Mouse (Mus musculus): ENCODE measurements around the gene Elf5. TPM values are rescaled to one million over a fixed set of nuclear protein-coding genes. Genes with fewer than 3 reads are reported as not detected.

Gene Elf5
- total RNA-seq (2021) = not detected

DNA sequence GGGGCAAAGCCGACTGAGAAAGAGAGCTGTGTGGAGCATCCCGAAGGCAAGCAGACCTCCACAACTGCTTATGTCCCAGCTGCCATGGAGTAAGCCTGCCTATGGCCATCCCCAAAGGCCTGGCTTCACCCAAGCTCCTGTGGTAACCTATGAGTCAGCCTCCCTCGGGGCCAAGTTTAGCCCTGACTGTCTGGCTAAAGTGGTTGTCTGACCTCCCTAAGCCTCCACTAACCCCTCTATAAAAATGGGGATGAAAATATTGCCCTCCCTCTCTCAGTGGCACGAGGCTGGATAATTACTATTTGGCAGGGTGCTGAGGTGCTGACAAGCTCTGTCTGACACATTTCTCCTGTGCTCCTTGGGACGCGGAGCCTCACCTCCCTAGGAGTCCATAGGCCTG lies at the start of gene Elf5:
Gene Elf5, plus strand, starts transcription at position 341 of the 400 bp plus-strand sequence.
- no peak for DNase-seq

DNA sequence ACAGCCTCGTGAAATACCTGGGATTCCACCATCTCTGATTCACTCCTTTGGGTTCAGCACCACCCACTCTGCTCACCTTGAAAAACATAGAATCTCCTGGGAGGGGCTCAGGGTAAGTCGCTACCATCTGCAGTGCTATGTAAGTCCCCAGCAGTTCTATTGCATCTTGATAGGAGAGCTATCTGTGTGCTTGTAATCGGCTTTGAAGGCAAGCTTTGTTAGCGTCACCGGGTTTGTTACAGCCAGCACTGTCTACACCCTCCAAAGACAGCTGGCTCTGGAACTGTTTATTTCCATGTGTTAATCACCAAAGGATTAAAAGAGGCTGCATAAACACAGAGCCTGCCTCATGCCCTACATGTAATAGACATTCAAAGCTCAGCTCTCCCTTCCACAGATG lies 38.9 kb upstream of the Elf5 start:
- no peak for DNase-seq

DNA sequence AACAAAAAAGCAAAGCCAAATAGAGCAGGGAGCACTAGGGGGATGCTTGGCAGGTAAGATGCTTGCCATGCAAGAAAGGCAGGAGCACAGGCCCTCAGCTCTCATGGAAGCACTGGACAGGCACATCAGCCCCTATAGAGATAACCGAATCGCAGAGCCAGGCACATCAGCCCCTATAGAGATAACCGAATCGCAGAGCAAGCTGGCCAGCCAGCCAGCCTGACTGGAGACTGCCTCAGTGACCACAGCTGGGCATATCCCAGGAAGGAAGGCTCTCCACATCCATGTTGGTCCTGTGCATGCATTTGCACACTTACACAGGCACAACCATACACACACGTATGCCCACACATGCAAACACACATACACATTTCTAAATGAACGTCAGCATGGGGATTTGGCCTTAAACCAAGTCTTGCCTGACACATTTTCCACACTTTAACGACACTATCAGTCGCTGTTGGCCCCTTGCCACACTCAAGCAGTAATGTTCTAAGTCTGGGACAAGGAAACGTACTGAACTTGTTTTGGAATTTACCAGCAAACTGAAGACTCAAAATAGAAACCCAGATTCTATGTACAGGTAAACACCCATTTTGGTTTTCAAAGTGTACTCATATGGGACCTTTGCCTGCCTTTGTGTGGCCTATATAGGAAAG lies 31.9 kb upstream of the Elf5 start:
- peak; percentile 78 for DNase-seq

DNA sequence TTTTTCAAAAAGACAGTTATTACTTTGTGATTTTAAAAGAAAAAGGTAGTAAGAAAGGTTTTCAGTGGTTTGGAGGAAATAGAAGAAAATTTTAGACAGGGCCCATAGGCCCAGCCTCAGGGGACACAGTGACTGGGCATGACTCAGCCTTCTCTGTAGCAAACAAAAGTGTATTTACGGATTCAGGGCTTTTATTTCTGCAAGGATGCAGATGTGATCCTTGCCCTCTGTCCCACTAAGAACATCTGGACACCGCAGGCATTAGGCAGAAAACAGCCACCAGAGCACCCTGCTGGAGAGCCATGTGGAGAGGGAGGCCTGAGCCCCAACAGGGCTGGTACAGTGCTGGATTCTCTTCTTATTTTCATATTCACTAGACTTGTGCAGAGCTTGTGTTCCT lies 29.3 kb upstream of the Elf5 start:
- no peak for DNase-seq

DNA sequence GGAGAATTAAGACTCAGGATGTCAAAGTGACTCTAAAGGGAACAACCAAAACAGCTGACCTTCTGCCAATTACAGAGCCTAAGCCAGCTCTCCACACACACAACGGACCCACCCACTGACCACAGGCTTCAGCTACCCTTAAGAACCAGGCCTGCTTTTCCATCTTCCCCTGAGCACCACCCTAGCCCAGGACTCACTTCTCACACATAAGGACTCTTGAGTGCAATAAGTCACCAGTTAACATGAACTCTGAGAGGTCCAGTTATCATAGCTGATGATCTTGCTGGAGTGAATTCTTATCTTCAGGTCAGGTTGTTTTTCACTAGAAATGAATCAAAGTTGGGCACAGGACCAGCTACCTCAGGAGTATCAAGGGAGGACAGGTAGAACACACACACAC lies 23.6 kb upstream of the Elf5 start:
- DNase-seq = no peak

DNA sequence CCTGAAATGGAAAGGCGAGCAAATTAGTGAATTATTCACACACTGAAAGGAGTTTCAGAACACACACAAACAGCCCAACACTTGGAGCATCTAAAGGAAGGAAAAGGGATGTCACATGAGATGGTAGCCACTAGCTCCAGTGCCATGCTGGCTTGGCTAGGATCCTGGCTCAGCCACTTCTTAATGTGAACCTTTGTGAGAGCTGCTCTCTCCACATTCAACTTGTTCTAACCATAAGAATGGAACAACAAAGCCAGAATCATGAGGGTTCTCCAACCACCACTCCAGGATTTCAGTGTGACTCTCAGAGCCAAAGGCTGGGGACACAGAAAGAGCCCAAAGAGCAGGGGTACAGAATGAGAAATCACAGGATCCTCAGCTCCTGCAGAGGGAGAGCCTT lies 23.2 kb upstream of the Elf5 start:
- no peak for DNase-seq

DNA sequence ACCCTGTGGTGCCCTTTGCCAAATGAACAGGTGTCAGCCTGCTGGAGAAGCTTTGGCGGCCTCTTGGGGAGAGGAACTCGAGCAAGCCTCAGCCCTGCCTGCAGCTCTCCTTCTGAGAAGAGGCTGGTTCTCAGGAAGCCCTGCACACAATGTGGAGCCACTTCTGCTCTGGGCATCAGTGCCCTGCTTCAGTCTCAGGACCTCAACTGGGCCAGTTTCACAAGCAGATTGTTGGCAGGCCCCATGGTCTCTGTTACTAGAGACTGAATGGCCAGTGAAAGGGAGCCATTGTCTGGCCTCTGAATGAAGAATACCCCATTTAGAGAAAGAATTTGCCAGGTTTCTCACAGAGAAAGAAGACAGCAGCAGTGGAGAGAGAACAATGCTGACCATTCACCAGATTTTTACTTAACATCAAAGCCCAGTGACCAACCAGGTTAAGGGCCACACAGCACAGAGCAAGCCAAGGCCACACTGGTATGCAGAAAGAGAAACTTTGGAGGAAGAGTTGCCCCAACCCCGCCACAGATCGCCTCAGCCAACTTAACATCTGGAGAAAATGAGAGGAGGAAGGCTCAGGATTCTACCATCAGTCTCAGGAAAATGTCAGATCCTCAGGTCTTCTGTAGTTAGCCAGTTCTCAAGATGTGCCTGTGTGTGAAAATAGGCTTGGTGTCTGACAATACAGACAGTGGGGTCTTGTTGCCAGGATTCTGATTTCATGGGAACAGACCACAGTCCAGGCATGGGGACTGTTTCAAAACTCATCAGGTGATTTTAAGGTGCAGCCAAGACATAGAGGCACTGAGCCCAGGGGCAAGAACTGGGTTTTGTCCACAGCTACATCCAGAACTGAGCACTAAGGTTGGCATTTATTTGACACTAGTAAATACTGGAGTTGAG lies 21.2 kb upstream of the Elf5 start:
- no peak for DNase-seq

DNA sequence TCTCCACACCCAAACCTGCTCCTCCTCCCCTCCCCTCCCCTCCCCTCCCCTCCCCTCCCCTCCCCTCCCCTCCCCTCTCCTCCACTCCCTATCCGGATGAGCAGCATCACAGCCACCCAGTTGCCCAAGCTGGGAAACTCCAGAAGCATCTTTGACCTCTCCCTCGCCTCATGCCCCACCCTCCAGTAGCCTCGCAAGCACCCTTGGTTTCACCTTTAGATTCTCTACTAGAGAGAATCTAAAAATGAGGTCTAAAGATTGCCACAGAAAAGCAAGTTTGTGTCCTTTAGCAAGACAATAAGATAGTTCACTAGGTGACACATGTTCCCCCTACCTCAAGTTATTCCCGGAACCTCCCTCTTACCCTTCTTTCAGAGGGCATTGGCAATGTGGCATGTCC lies 19.9 kb upstream of the Elf5 start:
- no peak for DNase-seq

DNA sequence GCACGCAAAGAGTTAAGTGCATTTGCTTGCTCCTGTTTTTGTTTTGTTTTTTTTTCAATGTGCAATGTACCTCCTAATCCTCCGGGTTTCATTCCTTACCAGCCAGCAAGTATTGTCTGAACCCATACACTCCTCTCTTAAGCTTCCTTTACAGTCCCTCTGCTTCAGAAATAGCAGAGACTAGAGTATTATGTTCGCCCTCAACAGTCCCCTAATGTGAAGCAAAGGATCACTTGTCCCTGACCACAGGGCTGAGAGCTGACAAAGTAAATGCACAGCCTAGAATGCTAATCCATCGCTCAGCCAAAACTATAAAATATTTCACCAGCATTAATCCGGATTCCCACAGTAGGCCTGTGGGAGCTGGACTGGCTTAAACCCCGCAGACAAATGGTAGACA lies 13.4 kb upstream of the Elf5 start:
- no peak for DNase-seq

DNA sequence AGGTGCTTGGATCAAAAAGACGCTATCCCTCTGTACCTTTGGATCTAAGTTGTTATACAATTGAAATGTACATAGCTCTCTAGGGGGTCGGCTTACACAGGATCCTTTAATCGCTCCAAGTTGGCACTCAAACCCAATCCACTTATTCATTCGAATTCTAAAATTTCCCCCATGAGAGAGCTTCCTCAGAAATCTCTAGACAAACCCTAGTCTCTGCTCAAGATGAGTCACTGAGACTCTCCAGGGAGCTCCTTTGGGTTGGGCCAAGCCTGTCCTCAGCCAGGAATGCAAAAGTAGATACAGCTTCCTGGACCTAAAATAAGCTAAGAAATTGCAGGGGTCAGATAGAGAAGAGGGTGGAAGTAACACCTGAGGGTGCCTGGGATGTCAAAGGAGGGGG lies 10.8 kb upstream of the Elf5 start:
- no peak for DNase-seq

DNA sequence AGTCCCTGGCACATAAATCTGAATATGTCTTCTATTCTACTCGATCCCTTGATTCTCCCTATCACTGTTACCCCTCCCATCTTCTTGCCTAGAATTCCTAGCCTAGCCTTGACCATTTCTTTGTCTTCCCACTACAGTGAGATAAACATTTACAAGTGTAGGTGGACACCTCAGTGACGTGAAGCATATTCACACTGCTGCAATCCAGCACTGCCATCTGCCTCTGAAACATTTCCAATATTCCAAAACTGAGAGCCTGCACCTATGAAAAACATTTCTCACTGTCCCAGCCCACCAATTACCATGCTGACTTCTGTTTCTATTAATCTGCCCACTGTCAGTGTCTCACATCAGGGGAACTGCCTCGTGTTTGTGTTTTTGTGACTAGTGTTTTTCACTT lies 5.2 kb upstream of the Elf5 start:
- DNase-seq = no peak

DNA sequence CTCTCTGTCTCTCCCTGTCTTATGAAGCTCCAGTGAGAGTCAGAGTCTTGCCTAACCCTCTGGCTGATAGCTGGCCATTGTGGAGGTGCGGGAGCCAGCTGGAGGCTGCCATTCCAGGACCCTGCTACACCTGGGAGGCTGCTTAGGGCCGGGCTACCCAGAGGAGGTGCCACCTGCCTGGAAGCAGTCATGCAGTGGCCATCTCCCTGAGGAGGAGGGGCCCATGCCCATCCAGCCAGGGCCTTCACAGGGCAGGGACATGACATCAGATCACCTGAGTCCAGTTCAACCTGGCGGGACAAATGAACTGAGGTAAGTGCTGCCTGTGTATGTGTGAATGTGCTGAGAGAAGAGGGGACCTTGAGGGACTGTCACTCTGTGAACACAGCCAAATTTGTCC lies 328 bp downstream of the Elf5 start:
- no peak for DNase-seq

DNA sequence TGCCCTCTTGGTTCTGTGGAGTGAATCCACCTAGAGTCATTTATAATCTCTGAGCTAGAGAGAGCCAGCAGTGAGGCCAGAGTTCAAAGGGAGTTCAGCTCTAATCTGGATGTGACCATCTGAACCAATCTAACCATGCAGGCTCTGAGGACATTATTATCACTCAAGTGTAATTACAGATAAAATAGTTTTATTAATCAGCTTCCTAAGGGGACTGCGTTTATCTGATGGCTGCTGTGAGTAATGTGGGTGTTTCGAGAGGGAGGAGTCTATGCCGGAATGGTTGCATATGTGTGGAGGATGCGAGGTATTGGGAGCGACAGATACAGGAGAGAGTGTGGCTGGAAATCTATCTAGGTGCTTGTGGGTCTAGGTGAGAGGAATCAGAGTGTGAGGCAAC lies 1.9 kb downstream of the Elf5 start:
- no peak for DNase-seq

DNA sequence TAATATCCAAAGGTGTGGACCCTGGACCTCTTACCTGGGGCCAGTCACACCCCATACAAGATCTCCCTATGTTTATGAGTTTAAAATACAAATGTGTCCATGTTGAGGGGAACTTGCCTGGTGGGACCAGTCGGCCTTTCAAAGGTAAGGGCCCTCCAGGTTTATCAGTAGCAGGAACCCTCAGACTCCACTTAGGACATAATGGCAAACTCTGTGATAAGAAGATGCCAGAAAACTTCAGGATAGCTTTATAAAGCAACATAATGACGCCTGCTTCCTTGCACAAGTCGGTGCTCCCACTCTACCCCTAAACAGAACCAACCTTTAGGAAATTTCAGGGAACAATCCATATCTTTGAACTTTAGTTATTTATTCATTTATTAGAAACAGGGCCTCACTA lies 4.3 kb downstream of the Elf5 start:
- DNase-seq = no peak

DNA sequence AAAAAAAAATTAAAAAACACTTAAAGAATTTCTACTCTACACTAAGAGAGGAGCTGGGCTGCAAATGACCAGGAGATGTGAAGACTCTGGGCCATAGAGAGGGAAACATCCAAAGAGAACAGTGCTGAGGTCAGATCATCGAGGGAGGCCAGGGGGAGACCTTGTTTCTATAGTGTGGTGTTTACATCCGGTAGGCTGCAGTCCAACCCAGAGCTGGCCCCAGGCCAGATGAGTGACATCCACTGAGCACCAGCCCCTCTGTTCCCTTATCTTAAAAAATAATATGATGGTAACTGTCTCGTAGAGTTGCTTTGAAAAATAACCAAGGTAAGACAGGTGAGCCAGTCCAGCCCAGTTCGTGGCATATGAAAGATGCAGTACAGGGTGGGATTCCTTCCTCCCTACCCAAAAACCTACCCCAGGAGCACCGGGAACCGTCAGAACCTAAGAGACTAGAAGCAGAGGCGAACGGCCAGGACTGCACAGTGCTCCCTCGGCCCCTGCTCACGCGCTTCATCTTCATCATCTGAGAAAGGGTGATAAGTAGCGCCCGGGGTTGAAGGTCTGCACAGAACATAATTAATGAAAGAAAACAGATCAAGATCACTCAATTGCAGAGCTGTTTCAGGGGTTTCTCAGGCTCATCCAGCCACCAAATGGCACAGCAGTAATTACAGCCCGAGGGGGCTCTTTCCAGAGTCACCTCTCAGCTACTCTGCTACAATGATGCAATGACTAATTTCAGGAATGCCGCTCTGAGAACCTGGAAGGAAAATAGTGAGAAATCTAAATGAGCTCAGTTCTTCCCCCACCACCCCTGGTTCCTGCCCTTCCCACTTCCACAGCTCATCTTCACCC lies 9.4 kb downstream of the Elf5 start:
- DNase-seq = peak; percentile 26

DNA sequence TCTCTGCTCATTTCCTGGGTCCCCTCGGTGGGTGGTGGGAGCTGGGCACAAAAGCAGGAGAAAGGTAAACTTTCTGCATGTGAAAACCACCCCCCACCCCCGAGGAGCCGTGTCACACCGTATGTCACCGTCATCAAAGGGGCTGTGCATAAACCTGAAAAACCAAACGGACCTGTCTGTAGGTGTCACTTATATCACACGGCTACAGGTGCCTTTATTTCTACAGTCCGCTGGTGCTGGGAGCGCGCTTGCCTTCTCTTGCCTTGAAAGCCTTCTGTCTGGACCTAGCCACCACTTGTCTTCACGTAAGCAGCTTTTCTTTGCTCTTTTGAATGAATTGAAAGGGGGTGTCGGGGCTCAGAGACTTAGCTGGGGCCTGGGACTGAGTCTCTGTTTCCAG lies 12.4 kb downstream of the Elf5 start:
- no peak for DNase-seq

DNA sequence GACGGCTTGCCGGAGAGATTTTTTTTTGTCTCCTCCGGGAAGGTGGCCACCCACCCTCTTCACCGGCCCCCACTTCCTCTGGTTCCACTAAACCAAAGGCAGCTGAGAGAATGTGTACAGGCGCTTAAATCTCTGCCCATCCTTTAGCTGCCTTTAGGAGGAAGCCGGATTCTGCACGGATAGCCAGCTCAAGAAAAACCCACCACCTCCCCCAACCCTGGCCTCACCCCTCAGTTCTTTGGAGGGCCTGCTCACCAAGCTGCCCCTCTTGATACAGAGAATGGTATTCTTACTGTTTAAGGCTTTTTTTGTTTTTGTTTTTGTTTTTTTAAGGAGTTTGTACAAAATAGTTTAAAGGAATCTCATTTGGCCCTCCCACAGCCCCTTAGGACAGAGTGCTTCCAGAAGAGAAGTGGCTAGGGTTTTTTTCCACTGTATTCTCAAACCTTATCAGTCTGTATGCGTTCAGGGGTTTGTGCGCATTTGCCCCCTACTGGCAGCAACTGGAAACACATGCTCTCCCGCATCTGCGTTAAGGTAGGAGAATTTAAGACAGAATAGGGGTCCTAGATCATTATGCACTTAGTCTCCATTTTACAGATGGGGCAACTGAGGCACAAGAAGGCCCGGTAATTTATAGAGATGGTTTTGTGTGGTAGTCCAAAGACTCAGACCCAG lies 13.0 kb downstream of the Elf5 start:
- peak; percentile 74 for DNase-seq

DNA sequence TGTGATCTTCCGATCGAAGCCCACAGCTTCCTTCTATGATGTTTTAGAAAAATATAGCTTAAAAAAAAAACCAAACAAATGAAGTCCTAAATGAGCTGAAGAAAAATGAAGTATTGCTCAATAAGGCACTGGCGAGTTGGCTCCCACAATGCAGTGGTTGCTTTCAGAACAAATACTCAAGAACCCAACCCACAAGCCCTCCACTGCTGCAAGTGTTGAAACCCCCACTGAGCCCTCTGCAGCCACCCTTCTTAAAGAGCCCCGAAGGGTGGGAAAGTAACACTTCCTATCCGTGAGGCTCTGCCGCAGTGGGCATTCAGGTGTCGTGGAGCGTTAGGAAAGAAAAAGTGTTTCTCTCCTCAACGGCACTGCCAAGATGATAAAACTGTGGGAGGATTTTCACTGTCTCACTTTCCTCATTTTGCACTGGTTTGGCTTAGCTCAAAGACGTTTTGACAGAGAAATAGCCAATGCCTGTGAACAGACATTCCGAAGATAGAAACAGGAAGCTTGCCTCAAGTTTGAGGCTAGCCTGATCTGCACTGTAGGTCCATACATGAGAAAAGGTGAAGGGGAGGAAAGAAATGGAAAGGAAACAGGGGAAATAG lies 14.1 kb downstream of the Elf5 start:
- no peak for DNase-seq

DNA sequence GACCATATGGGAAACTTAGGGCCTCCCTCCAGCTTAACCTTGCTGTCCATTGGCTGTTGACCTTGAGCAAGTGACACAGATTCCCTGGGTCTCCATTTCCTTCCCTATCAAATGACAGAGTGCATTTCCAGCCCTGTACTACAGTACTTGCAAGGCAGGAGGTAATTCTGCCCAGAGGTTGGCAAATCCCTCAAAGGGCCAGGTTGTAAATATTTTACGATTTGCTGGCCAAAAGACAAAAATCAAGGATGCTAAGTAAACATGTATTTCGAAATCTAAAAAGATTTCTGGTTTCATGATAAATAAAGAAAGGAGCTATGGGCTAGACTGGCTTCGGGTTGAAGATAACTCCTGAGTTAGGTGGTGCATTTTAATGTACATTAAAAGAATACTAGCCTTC lies 16.9 kb downstream of the Elf5 start:
- no peak for DNase-seq

DNA sequence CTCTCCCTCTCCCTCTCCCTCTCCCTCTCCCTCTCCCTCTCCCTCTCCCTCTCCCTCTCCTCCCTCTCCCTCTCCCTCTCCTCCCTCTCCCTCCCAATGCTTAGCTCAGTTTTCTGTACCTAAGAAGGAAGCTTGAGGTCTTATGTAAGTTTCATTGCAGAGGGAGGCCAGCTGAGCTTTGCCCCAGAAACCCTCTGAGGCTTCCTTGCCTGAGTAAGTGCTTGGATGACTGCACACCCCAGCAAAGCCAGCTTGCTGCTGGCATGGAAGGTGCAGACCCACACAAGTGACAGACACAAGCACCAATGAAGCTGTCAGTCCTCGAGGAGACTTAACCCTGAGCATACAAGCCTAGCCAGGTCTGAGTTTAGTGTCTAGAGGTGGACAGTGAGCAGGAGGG lies 19.2 kb downstream of the Elf5 start:
- DNase-seq = no peak

DNA sequence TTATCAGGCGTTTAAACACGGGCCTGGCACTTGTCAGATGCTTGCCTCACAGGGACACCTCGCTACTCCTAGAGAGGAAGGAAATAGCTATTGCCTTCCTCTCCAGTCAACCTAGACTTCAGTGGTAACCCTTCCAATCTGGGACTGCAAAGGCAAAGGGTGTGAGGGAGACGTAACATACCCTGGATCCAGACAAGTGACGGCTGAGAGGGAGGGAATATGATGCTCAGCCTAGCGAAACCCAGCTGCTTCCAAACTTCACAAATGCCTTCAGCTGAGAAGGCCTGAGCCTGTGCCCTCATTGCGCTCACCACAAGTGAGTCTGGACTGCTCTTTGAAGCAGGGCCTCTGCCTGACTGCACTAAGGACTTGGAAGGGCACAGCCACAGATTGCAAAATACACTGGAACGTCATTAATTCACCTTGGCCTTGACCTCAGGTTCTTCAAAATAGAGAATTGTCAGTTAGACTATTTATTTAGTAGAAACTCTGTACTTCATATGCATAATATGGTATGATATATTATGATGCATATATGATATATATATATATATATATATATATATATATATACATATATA lies 21.3 kb downstream of the Elf5 start:
- no peak for DNase-seq

DNA sequence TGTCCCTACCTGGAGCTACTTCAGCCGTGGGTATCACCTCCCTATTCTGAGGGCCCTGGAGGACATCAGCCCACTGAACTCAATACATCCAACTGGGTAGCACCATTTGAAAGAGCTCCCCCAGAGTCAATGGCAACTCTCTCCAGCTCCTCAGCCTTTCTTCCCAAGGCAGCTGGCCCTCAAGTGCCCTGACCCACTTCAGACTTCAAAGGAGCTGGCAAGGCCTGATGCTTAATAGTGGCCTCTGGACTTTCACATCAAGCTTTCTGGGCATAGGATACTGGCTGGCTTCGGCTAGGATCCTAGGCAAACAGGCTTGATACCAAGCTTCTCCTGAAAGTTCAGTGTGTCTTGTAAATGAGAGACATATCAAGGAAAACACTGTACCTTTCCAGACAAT lies 23.6 kb downstream of the Elf5 start:
- DNase-seq = no peak

Measured in heart, postnatal 4 days (tissue).